Mouse (Mus musculus): ENCODE measurements around the gene Cdh4.

Cdh4 gene

GRCm38 (mm10) chr2:179539532-179540245, 97.5 kb downstream of the Cdh4 start:
- no peak for DNase-seq

DNA sequence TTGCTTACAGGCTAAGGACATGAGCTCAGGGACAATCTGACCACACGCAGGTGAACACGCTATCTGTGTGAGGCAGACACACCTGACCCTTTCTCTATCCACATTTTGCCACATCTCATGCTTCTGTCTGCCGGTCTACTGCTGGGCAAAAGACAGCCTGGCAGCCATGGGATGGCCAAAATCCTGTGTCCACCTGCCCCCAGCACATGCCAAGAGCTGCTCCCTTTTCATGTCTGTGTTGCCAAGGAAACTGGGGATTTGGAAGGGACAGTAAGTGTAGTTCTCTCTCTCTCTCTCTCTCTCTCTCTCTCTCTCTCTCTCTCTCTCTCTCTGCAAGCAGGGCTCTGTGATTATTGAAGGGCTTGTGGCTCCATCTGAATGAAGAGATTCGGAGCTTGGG, 98.9 kb downstream of the Cdh4 start:
- DNase-seq, result peak; percentile 47 to 63

DNA sequence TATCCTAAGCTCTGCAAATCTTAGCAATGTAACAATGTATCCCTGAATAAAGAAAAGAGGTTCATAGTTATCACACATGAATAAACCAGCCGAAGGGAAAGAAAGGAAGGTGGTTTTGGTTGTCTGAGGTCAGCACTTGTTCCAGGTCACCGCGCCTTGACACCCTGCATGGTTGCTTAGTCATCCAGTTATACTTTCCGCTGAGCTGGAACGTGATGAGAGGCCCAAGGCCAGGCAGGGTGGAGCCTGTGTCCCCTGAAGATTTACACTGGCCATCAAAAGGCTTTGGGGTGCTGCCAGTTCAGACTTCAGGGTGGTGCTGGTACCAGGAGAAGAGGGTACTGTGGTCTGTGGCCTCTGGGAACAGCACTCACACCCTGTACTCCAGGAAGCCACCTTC, 105.4 kb downstream of the Cdh4 start:
- DNase-seq, result no peak

GRCm38 (mm10) chr2:179555928-179556327, 113.7 kb downstream of the Cdh4 start:
- DNase-seq, result peak; percentile 27 to 30

GRCm38 (mm10) chr2:179562350-179562749, 120.1 kb downstream of the Cdh4 start:
- no peak for DNase-seq

DNA sequence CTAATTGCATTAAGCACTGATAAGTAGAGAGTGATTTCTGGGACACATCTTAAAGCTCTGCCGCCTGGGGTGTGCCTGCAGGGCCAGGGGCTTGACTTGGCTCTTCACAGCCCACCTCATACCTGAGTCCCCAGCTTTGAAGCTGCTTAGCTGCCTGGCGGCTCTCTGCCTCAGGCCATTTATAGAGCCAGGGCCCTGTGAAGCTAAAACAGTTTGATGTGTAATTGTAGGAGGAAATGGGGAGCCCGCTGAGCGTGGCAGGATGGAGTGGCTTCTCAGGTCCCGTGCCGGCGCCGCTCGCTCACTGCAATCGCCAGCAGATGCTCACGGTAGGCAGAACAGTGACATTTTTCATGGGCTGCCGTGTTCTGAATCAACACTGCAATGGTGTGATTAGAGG, 123.4 kb downstream of the Cdh4 start:
- peak; percentile 30 to 54 for DNase-seq

DNA sequence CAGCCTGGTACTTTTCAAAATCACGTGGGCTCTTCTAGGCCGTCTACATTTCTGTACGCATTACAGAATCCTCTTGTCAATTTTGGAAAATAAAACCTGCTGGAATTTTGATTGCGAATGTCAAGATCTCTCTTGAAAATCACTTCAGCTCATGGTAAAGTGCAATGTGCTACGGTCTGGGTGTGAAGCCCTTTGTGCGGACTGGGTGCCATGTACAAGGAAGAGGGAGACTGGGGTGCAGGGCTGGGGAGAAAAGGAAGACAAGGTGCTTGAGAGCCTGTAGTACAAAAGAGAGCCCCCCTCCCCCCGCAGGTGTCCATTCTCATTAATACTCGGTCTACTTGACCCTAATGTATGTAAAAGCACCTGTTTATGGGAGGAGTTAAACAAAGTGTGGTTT, 125.7 kb downstream of the Cdh4 start:
- no peak for DNase-seq

GRCm38 (mm10) chr2:179569171-179569570, 126.9 kb downstream of the Cdh4 start:
- DNase-seq, result no peak

GRCm38 (mm10) chr2:179571175-179571769, 129.0 kb downstream of the Cdh4 start:
- DNase-seq, result no peak

- DNase-seq, result no peak
Measured at GRCm38 (mm10) chr2:179573331-179573730, 131.1 kb downstream of the Cdh4 start.

GRCm38 (mm10) chr2:179573786-179574185, 131.6 kb downstream of the Cdh4 start:
- no peak for DNase-seq

DNA sequence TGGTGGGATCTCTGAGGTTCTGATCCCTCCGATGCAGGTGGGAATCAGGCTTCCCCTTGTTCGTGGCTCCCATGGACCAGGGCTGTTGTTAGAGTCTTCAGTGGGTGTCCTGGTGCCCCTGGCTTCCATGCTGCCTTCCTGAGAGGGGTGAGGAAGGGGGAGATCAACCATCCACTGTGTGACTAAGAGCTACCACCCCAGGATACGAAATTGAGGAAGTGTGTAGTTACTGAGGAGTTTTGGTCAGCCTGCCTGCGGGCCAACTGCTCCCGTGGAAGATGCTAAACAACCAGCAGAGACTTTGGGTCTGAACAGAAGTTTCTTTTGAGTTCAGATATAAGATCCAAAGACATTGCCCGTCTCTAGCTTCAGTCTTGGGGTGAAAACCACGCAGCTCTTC, 133.4 kb downstream of the Cdh4 start:
- no peak for DNase-seq

DNA sequence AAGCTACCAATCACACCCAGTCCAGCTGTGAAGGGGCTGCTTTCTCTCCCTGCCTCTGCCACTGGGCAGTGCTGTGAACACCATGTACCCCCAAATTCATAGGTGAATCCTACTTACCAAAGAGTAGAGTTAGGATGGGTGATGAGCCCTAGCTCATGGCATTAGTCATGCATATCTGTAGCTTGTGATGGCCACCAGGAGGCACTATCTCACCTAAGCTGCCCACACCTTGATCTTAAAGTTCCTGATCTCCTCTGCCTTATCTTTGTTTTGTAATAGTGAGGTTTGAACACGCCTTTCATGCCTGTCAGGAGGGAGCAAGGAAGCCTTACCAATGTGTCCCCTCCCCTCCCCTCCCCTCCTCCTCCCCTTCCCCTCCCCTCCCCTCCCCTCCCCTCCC, 134.0 kb downstream of the Cdh4 start:
- peak in 1 of 2 experiments; percentile 45 for DNase-seq

DNA sequence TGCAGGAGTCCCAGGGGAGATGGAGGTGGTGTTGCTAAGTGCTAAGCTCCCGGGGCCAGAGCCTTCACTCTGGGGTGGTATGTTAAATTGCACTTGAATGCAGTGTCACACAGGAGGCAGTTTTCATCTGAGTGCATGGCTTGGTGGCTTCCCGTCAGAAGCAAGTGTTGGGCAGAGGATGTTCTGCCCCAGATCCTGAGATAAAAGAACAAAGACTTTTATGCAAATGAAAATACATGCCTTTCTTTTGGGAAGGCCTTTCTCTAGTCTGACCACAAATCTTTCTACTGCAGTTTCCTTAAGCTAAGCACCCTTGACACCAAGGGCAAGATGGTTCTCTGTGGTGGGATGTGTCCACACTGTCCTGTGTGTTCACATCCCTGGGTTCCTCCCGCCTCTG, 136.1 kb downstream of the Cdh4 start:
- no peak for DNase-seq

GRCm38 (mm10) chr2:179578842-179579241, 136.6 kb downstream of the Cdh4 start:
- no peak for DNase-seq

DNA sequence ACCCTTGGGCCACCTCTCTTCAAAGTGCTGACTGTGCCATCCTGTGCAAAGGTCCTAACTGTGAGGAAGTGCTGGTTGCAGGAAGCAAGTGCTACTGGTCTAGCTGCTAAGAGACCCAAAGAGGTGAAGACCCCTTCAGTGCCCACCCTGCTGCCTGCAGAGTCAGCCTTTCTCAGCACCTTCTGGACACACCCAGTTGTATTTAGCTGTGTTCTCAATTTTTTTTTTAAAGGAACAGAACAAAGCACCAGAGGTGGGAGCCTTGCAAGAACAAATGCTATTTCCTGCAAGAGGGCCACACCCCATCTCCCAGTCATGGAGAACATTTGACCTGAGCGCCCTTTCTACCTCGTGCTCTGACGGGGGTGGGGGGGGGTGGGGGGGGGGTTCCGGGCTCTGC, 138.2 kb downstream of the Cdh4 start:
- no peak for DNase-seq

DNA sequence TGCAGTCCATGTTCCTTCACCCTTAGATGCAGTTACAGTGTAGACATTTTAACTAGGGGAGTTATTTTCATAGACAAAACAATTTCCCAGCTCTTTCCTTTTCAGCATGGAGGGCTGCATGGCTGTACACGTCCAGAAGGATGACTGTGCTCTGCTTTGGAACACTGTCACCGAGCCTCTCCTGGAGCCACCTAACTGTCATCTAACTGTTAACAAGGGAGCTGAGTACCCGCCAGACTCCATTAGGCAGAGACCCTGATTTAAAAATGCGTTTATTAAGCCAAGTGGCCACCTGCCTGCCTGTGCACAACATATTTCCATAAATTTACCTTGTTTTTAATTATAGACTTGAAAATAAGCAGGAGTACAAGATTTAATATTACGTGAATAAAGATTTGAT, 138.8 kb downstream of the Cdh4 start:
- DNase-seq, result no peak

DNA sequence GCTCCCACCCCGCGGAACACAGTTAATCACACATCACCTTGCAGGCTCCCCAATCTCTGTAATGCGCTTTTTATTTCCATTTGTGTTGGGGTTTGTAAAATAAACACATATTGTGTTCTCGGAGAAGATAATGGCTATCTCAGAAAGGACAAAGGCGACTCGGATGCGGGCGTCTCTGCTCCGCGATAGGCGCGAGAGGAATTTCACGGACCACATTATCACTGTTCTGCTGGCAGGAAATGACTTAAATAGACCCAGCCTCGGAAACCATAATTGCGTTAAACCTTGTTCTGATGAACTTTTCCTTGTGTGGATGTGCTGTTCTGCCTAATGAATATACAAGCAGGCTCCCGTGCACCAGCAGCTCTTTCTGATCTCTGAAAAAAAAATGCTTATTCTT, 140.7 kb downstream of the Cdh4 start:
- DNase-seq, result no peak

DNA sequence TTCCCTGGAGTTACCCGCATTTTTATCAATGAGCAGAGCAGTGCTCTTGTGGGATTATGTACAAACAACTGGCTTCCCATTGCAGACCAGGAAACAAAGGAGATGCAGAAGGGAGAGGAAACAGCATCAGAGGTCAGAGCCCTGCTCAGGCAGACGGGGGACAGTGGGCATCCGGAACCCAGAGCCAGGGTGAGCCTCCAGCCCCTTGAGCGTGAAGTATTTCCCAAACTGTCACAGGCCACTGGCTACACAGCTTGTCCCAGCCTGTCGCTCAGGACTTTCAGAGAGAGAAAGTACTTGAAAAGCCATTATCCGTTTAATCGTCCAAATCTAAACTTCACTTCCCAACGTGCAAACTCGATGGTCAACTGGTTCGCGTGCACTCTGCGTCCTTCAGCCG, 142.4 kb downstream of the Cdh4 start:
- DNase-seq, result no peak

DNA sequence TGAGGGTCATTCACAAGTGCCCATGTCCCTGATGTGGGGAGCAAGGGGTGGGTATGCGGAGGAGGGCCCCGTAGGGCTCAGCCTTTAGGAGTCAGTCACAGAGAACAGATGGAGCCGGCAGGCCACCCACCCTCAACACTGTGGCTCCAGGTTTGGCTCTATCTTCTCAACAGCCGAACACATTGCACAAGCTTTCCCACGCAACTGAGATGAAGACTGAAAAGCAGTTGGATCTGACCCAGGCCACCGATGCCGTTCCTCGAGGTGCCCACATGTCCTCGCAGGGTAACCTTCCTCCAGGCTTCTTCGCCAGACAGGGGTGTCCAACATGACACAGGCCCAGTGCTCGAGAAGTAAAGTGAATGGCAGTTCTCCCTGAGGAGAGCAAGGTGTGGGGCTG, 144.2 kb downstream of the Cdh4 start:
- DNase-seq, result peak in 1 of 2 experiments; percentile 25

GRCm38 (mm10) chr2:179587069-179587468, 144.8 kb downstream of the Cdh4 start:
- DNase-seq, result no peak

- peak; percentile 28 to 43 for DNase-seq
Measured at GRCm38 (mm10) chr2:179591661-179592060, 149.4 kb downstream of the Cdh4 start.

DNA sequence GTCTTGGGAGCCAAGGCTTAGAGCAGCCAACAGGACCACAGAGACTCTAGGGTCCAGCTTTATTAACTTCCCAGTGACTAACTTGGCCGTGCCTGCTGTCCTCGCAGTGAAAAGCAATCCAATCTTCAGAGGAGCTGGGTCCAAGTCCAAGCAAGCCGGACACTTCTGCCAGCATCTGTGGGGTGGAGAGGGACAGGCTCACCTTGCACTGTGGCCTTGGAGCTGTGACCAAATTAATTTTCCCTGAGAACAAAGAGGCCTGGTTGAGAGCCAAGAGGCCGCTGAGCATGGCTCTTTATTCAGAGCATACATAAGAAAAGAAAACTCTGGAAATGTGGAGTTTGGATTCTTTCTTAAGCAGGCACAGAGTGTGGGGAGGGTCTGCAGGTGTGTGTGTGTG, 152.8 kb downstream of the Cdh4 start:
- peak in 1 of 2 experiments; percentile 26 for DNase-seq

DNA sequence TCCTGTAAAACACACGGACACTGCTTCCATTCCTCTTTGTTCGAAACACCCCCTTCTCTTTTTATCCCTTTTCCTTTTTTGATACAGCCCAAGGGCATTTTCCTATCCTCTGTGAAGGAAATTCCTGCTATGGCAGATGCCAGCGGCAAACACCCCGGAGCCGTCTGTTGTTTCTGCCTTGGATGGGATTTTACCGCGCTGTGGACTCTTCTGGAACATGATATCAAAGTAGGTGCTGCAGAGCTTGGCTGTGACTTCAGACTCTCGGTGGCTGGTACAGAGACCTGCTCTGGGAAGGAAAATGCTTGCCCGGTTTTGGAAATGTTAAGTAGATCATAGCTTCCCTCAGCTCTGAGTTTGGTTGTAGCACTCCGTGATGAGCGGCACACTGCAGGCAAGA, 156.7 kb downstream of the Cdh4 start:
- no peak for DNase-seq

GRCm38 (mm10) chr2:179599886-179600285, 157.7 kb downstream of the Cdh4 start:
- DNase-seq, result peak; percentile 25 to 63

Measured in cerebellum, postnatal 25 days (tissue).